Mouse (Mus musculus) stomach, embryonic 15.5 days (tissue): ENCODE measurements around the gene Cebpz. TPM values are rescaled to one million over a fixed set of nuclear protein-coding genes. Genes with fewer than 3 reads are reported as not detected.
A peak's percentile ranks its signal among the peaks of the same experiment; 100 is the strongest.

Source experiments
- ATAC-seq: fragments of 200-750 bp; cut with Nextera tagmentation; 2 replicates; pipeline ENCODE4 v1.8.0; 2017; ENCODE audit warnings: low read depth, moderate number of reproducible peaks, moderate TSS enrichment; ENCODE audit not compliant: insufficient read depth, low FRiP score
- H3K27ac ChIP-seq: fragments of 300-500 bp; sonication (generic); 2 replicates; pipeline ENCODE4 v1.5.1; 2015; ENCODE audit warnings: mild to moderate bottlenecking, inconsistent platforms
- H3K27me3 ChIP-seq: fragments of 300-500 bp; sonication (generic); replicated peaks from 2 replicates; pipeline ENCODE4 v1.6.1; 2015; ENCODE audit warnings: inconsistent platforms
- H3K36me3 ChIP-seq: fragments of 300-500 bp; sonication (generic); 2 replicates; pipeline ENCODE4 v1.6.1; 2015; ENCODE audit warnings: inconsistent platforms
- H3K4me1 ChIP-seq: fragments of 300-500 bp; sonication (generic); 2 replicates; pipeline ENCODE4 v1.6.1; 2015; ENCODE audit warnings: inconsistent platforms
- H3K4me2 ChIP-seq: fragments of 300-500 bp; sonication (generic); 2 replicates; pipeline ENCODE4 v1.6.1; 2015; ENCODE audit warnings: mild to moderate bottlenecking, inconsistent platforms
- H3K4me3 ChIP-seq: fragments of 300-500 bp; sonication (generic); replicated peaks from 2 replicates; pipeline ENCODE4 v1.5.1; 2015; ENCODE audit warnings: inconsistent platforms
- H3K9ac ChIP-seq: fragments of 300-500 bp; sonication (generic); 2 replicates; pipeline ENCODE4 v1.6.1; 2015; ENCODE audit warnings: inconsistent platforms
- H3K9me3 ChIP-seq: fragments of 300-500 bp; sonication (generic); 2 replicates; pipeline ENCODE4 v1.6.1; 2016; ENCODE audit warnings: inconsistent platforms
- WGBS: fragments of 180-500 bp; shearing (Covaris S2); methylation state at CpG from one replicate; pipeline ENCODE4 v1.1.7; 2015; 5-methylcytosine and 5-hydroxymethylcytosine counted together
- polyA plus RNA-seq: library from polyadenylated mRNA; unstranded; fragments of >200 nt; fragmentation: Nextera tagmentation; extraction: Ambion mirVana; gene quantifications from 2 replicates; pipeline ENCODE4 v1.2.1, GENCODE M21; 2015

The Cebpz gene
- polyA plus RNA-seq, result 54.3 and 54.4 TPM in 2 replicates

GRCm38 (mm10) chr17:78936466-78937228 is at the start of gene Cebpz, which contains the start of gene Ndufaf7:
Gene Cebpz, minus strand, starts transcription at chr17:78937066.
Gene Ndufaf7, plus strand, starts transcription at chr17:78937136.
- Histone ChIP-seq H3K9ac (peak within 1 kb of the TSS; percentile 68), H3K4me1 (0 out of 2 replicates have a peak, but pooled peaks cover 2% of the 10 kb centered on the region), H3K27me3 (no peaks in the 10 kb centered on the region), H3K36me3 (peaks cover 8% of the 10 kb centered on the region; the same call in 1 of the 2 replicates), H3K4me3 (peak within 1 kb of the TSS; percentile 88), H3K27ac (no peak within 1 kb of the TSS), H3K4me2 (peak within 1 kb of the TSS; percentile 57), H3K9me3 (no peaks in the 10 kb centered on the region)
- peak; percentile 99 for ATAC-seq
- under 1% methylated on average over 45 of the region's 45 CpGs for WGBS

- H3K9me3 ChIP-seq, result no peaks in the 10 kb centered on the region
- H3K4me1 ChIP-seq, result no peaks in the 10 kb centered on the region
- no peaks in the 10 kb centered on the region for H3K27me3 ChIP-seq
- H3K9ac ChIP-seq, result no peak overlapping the region
- no peak overlapping the region for H3K4me3 ChIP-seq
- no peak overlapping the region for H3K27ac ChIP-seq
- ATAC-seq, result no peak
- 89% methylated on average over 3 of the region's 3 CpGs for WGBS
- H3K36me3 ChIP-seq, result 0 out of 2 replicates have a peak, but pooled peaks cover 3% of the 10 kb centered on the region
- no peak overlapping the region for H3K4me2 ChIP-seq
Observed at GRCm38 (mm10) chr17:78983736-78984135, 46.9 kb upstream of the Cebpz start.

- 0 out of 2 replicates have a peak, but pooled peaks cover 3% of the 10 kb centered on the region for H3K36me3 ChIP-seq
- 91% methylated on average over 8 of the region's 8 CpGs for WGBS
- ATAC-seq, result no peak
Observed at GRCm38 (mm10) chr17:78983166-78983565, 46.3 kb upstream of the Cebpz start.

GRCm38 (mm10) chr17:78968500-78968899 is 31.6 kb upstream of the Cebpz start:
- Histone ChIP-seq H3K4me3 (no peak overlapping the region), H3K9ac (no peak overlapping the region), H3K27ac (no peak overlapping the region), H3K9me3 (no peaks in the 10 kb centered on the region), H3K27me3 (no peaks in the 10 kb centered on the region), H3K4me2 (no peak overlapping the region), H3K4me1 (no peaks in the 10 kb centered on the region), H3K36me3 (peaks cover 21% of the 10 kb centered on the region)
- no peak for ATAC-seq
- 80% methylated on average over 3 of the region's 3 CpGs for WGBS

More at GRCm38 (mm10) chr17:78983166-78983565, 46.3 kb upstream of the Cebpz start:
- no peak overlapping the region for H3K4me3 ChIP-seq
- no peak overlapping the region for H3K4me2 ChIP-seq
- H3K4me1 ChIP-seq, result no peaks in the 10 kb centered on the region
- no peak overlapping the region for H3K27ac ChIP-seq
- H3K9me3 ChIP-seq, result no peaks in the 10 kb centered on the region
- H3K9ac ChIP-seq, result no peak overlapping the region
- no peaks in the 10 kb centered on the region for H3K27me3 ChIP-seq

GRCm38 (mm10) chr17:78966092-78966883 is 29.4 kb upstream of the Cebpz start:
- 89% methylated on average over 11 of the region's 11 CpGs for WGBS
- Histone ChIP-seq H3K9ac (no peak overlapping the region), H3K9me3 (no peaks in the 10 kb centered on the region), H3K36me3 (peaks cover 28% of the 10 kb centered on the region), H3K4me1 (no peaks in the 10 kb centered on the region), H3K27me3 (no peaks in the 10 kb centered on the region), H3K4me2 (no peak overlapping the region), H3K4me3 (no peak overlapping the region), H3K27ac (no peak overlapping the region)
- ATAC-seq, result no peak

GRCm38 (mm10) chr17:78964387-78964786 is 27.5 kb upstream of the Cebpz start:
- Histone ChIP-seq H3K4me3 (no peak overlapping the region), H3K4me2 (no peak overlapping the region), H3K36me3 (peaks cover 26% of the 10 kb centered on the region), H3K27me3 (no peaks in the 10 kb centered on the region), H3K4me1 (no peaks in the 10 kb centered on the region), H3K27ac (no peak overlapping the region), H3K9me3 (no peaks in the 10 kb centered on the region), H3K9ac (no peak overlapping the region)
- whole genome bisulfite sequencing, result 86% methylated on average over 1 of the region's 1 CpGs
- ATAC-seq, result no peak

- WGBS, result 70% methylated on average over 6 of the region's 6 CpGs
- Histone ChIP-seq H3K4me2 (no peak overlapping the region), H3K4me1 (no peaks in the 10 kb centered on the region), H3K9me3 (no peaks in the 10 kb centered on the region), H3K9ac (no peak overlapping the region), H3K27me3 (no peaks in the 10 kb centered on the region), H3K4me3 (no peak overlapping the region), H3K27ac (no peak overlapping the region), H3K36me3 (peaks cover 31% of the 10 kb centered on the region)
- no peak for ATAC-seq
Observed at GRCm38 (mm10) chr17:78959473-78959872, 22.6 kb upstream of the Cebpz start.

GRCm38 (mm10) chr17:78953240-78953639 is 16.4 kb upstream of the Cebpz start:
- Histone ChIP-seq H3K9ac (no peak overlapping the region), H3K4me3 (no peak overlapping the region), H3K27ac (no peak overlapping the region), H3K27me3 (no peaks in the 10 kb centered on the region), H3K4me2 (no peak overlapping the region), H3K4me1 (no peaks in the 10 kb centered on the region), H3K36me3 (peaks cover 33% of the 10 kb centered on the region), H3K9me3 (no peaks in the 10 kb centered on the region)
- ATAC-seq, result 0 out of 2 replicates have a peak, but pooled peaks have one; percentile 31
- WGBS, result 78% methylated on average over 8 of the region's 8 CpGs

- Histone ChIP-seq H3K4me2 (no peak overlapping the region), H3K27me3 (no peaks in the 10 kb centered on the region), H3K36me3 (peaks cover 37% of the 10 kb centered on the region), H3K27ac (no peak overlapping the region), H3K4me1 (no peaks in the 10 kb centered on the region), H3K9me3 (no peaks in the 10 kb centered on the region), H3K9ac (no peak overlapping the region), H3K4me3 (no peak overlapping the region)
- no peak for ATAC-seq
- 88% methylated on average over 5 of the region's 5 CpGs for WGBS
Observed at GRCm38 (mm10) chr17:78952070-78952469, 15.2 kb upstream of the Cebpz start.

GRCm38 (mm10) chr17:78951225-78951624 is 14.4 kb upstream of the Cebpz start:
- Histone ChIP-seq H3K27ac (no peak overlapping the region), H3K4me3 (no peak overlapping the region), H3K4me1 (no peaks in the 10 kb centered on the region), H3K9me3 (no peaks in the 10 kb centered on the region), H3K4me2 (no peak overlapping the region), H3K9ac (no peak overlapping the region), H3K36me3 (peaks cover 40% of the 10 kb centered on the region), H3K27me3 (no peaks in the 10 kb centered on the region)
- 91% methylated on average over 5 of the region's 5 CpGs for WGBS
- ATAC-seq, result no peak

- H3K27me3 ChIP-seq, result no peaks in the 10 kb centered on the region
Observed at GRCm38 (mm10) chr17:78942579-78942978, 5.7 kb upstream of the Cebpz start.

GRCm38 (mm10) chr17:78938927-78939326 is 2.1 kb upstream of the Cebpz start:
- no peak for ATAC-seq
- 88% methylated on average over 4 of the region's 4 CpGs for WGBS
- Histone ChIP-seq H3K27me3 (no peaks in the 10 kb centered on the region), H3K4me3 (no peak overlapping the region), H3K9me3 (no peaks in the 10 kb centered on the region), H3K4me2 (no peak overlapping the region), H3K9ac (no peak overlapping the region), H3K36me3 (no peaks in the 10 kb centered on the region; the same call in 1 of the 2 replicates), H3K27ac (no peak overlapping the region), H3K4me1 (0 out of 2 replicates have a peak, but pooled peaks cover 2% of the 10 kb centered on the region)

More at GRCm38 (mm10) chr17:78942579-78942978, 5.7 kb upstream of the Cebpz start:
- Histone ChIP-seq H3K27ac (no peak overlapping the region), H3K4me1 (no peaks in the 10 kb centered on the region), H3K9me3 (no peaks in the 10 kb centered on the region), H3K9ac (no peak overlapping the region), H3K36me3 (0 out of 2 replicates have a peak, but pooled peaks cover 7% of the 10 kb centered on the region), H3K4me3 (no peak overlapping the region), H3K4me2 (no peak overlapping the region)
- ATAC-seq, result no peak
- 46% methylated on average over 11 of the region's 11 CpGs for WGBS
